Mouse (Mus musculus) gastrocnemius, adult 18-20 months (tissue): ENCODE results near the gene Skint4. TPM values are rescaled to one million over a fixed set of nuclear protein-coding genes. Genes with fewer than 3 reads are reported as not detected.

Experiments
- DNase-seq: peaks from one replicate; pipeline ENCODE4 v3.0.0; 2021; ENCODE audit warnings: low spot score
- long read RNA-seq, 2 experiments: library from polyadenylated mRNA; stranded (forward); transcript quantifications; one replicate each; pipeline ENCODE4 v2.0.0; 2021
- total RNA-seq, 2 experiments: library from RNA; stranded (reverse); gene quantifications; 2 replicates each; pipeline ENCODE4 v1.2.3; 2021

Skint4 gene
- not detected for total RNA-seq
- long read RNA-seq, experiment 1, result 0 reads
- long read RNA-seq, experiment 2, result 0 reads

- no peak for DNase-seq
Observed at GRCm38 (mm10) chr4:112071716-112072115, at the start of gene Skint4. Gene Skint4 (plus strand): TSS chr4:112072016.

Other genes starting within 250 kb of the Skint4 start
- not detected for gene Slc5a9, start 169.1 kb upstream of the Skint4 start, total RNA-seq
- not detected for gene Skint8, start 152.6 kb upstream of the Skint4 start, total RNA-seq
- gene Skint7, start 99.1 kb upstream of the Skint4 start, total RNA-seq, result not detected
- not detected for gene Skint1, start 65.7 kb upstream of the Skint4 start, total RNA-seq
- gene Skint3, start 160.2 kb downstream of the Skint4 start, total RNA-seq, result not detected